Mouse (Mus musculus) bone marrow, adult 2 months (tissue): ENCODE measurements at regions not wholly inside any gene's neighbourhood (a gene's known extent, or its start where the extent isn't known, plus 50 kb on each side); places are given as distances from the start of the nearest gene placed in this dataset.

ENCODE experiments used
- CTCF ChIP-seq: fragments of 200-500 bp; IDR thresholded peaks from 2 replicates; pipeline ENCODE4 v1.5.1; 2011; ENCODE audit warnings: low read length, control low read depth; ENCODE audit not compliant: control insufficient read depth, insufficient read depth
- POLR2A ChIP-seq: fragments of 200-500 bp; IDR thresholded peaks from 2 replicates; pipeline ENCODE4 v1.6.1; 2011; ENCODE audit warnings: low read depth, mild to moderate bottlenecking, control low read depth, low read length, borderline replicate concordance; ENCODE audit not compliant: control insufficient read depth

- TF ChIP-seq CTCF (no peak), POLR2A (no peak)
Observed at GRCm38 (mm10) chr14:61688666-61689065, 81.4 kb downstream of the Kcnrg start.
